Mouse (Mus musculus): ENCODE measurements at regions not wholly inside any gene's neighbourhood (a gene's known extent, or its start where the extent isn't known, plus 50 kb on each side); places are given as distances from the start of the nearest gene placed in this dataset.

- TF ChIP-seq CTCF (IDR thresholded peaks at IDR 0.05; ENCODE audit: low read depth, low read length): no peak
- TF ChIP-seq POLR2A (IDR thresholded peaks at IDR 0.05; ENCODE audit: extremely low read depth, insufficient read depth, low read length): no peak
These were observed 93.7 kb upstream of the Pde7b start for GRCm38 (mm10) chr10:20818548-20818947.
